Mouse (Mus musculus) hindbrain, embryonic 12.5 days (tissue): ENCODE measurements around the gene Cartpt. TPM values are rescaled to one million over a fixed set of nuclear protein-coding genes. Genes with fewer than 3 reads are reported as not detected.
A peak's percentile ranks its signal among the peaks of the same experiment; 100 is the strongest.
"Not testable (repeated sequence)": the region's sequence is repeated elsewhere in the genome, so short reads cannot be mapped to it uniquely, and the experiment has no call there.

ENCODE experiments used
- ATAC-seq: fragments of 200-750 bp; cut with Nextera tagmentation; 2 replicates; pipeline ENCODE4 v1.8.0; 2017; ENCODE audit warnings: moderate TSS enrichment; ENCODE audit not compliant: low FRiP score
- H3K27ac ChIP-seq: fragments of 300-500 bp; sonication (generic); 2 replicates; pipeline ENCODE4 v1.5.1; 2016; ENCODE audit warnings: mild to moderate bottlenecking
- H3K27me3 ChIP-seq: fragments of 300-500 bp; sonication (generic); 2 replicates; pipeline ENCODE4 v1.6.1; 2016; ENCODE audit warnings: mild to moderate bottlenecking
- H3K36me3 ChIP-seq: fragments of 300-500 bp; sonication (generic); 2 replicates; pipeline ENCODE4 v1.6.1; 2016; ENCODE audit warnings: mild to moderate bottlenecking
- H3K4me1 ChIP-seq: fragments of 300-500 bp; sonication (generic); 2 replicates; pipeline ENCODE4 v1.6.1; 2016
- H3K4me2 ChIP-seq: fragments of 300-500 bp; sonication (generic); replicated peaks from 2 replicates; pipeline ENCODE4 v1.6.1; 2016; ENCODE audit warnings: mild to moderate bottlenecking
- H3K4me3 ChIP-seq: fragments of 300-500 bp; sonication (generic); 2 replicates; pipeline ENCODE4 v1.5.1; 2016; ENCODE audit warnings: mild to moderate bottlenecking
- H3K9ac ChIP-seq: fragments of 300-500 bp; sonication (generic); 2 replicates; pipeline ENCODE4 v1.6.1; 2016; ENCODE audit warnings: mild to moderate bottlenecking, moderate library complexity
- H3K9me3 ChIP-seq: fragments of 300-500 bp; sonication (generic); replicated peaks from 2 replicates; pipeline ENCODE4 v1.6.1; 2016; ENCODE audit warnings: mild to moderate bottlenecking
- WGBS: fragments of 180-500 bp; shearing (Covaris S2); methylation state at CpG from one replicate; pipeline ENCODE4 v1.1.7; 2016; 5-methylcytosine and 5-hydroxymethylcytosine counted together
- polyA plus RNA-seq: library from polyadenylated mRNA; unstranded; fragments of >200 nt; fragmentation: Nextera tagmentation; extraction: Ambion mirVana; gene quantifications from 2 replicates; pipeline ENCODE4 v1.2.1, GENCODE M21; 2016

The Cartpt gene
- polyA plus RNA-seq, 1 experiment from 2014 or later, result 15.9 TPM

GRCm38 (mm10) chr13:99899670-99900556, 978 bp downstream of the Cartpt start:
- Histone ChIP-seq H3K4me1 (peaks cover 11% of the 10 kb centered on the region; the same call in 1 of the 2 replicates), H3K36me3 (no peaks in the 10 kb centered on the region), H3K9me3 (no peaks in the 10 kb centered on the region), H3K27me3 (peaks cover 47% of the 10 kb centered on the region), H3K9ac (peak overlapping the region; percentile 5), H3K4me2 (peak overlapping the region; percentile 69), H3K4me3 (peak overlapping the region; percentile 39), H3K27ac (no peak overlapping the region)
- peak; percentile 54 for ATAC-seq
- 6% methylated on average over 38 of the region's 38 CpGs for WGBS

DNA sequence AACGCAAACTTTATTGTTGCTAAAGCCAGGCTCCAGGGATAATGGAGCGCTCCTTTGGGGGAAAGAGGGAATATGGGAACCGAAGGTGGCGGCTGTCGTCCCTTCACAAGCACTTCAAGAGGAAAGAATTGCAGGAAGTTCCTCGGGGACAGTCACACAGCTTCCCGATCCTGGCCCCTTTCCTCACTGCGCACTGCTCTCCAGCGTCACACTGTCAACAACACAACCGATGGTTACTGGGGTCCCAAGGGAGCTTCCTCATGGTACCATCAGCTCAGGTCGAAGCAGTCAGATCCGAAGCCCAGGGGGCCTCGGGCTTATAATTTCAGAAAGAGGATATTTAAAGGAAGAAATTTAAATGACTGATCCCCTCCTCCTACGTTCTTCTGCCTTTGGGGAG, 2.1 kb downstream of the Cartpt start:
- Histone ChIP-seq H3K27ac (no peak overlapping the region), H3K27me3 (peaks cover 47% of the 10 kb centered on the region), H3K9ac (no peak overlapping the region), H3K36me3 (no peaks in the 10 kb centered on the region), H3K4me3 (no peak overlapping the region), H3K4me1 (peaks cover 11% of the 10 kb centered on the region; the same call in 1 of the 2 replicates), H3K4me2 (no peak overlapping the region), H3K9me3 (no peaks in the 10 kb centered on the region)
- ATAC-seq, result no peak
- 26% methylated on average over 14 of the region's 14 CpGs for WGBS

DNA sequence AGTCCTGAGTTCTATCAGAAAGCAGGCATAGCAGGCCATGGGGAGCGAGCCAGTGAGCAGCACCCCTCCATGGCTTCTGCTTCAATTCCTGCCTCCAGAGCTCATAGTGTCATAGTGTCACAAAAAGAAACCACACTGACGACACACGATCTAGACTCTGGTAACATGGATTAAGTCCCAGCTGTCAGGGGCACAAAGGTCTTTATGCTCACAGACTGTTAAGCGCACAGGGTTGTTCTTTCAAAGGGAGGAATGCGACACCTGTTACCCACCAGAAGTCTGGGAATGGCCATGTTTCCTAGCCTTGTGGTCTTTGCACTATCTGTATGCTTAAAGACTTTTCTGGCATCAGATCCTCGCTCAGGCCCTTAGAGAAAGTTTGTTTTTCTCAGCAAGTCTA, 15.3 kb downstream of the Cartpt start:
- H3K36me3 ChIP-seq, result no peaks in the 10 kb centered on the region
- no peak overlapping the region for H3K9ac ChIP-seq
- no peaks in the 10 kb centered on the region for H3K4me1 ChIP-seq
- no peaks in the 10 kb centered on the region for H3K9me3 ChIP-seq
- no peak overlapping the region for H3K4me2 ChIP-seq
- no peak for ATAC-seq
- no peak overlapping the region for H3K4me3 ChIP-seq
- H3K27me3 ChIP-seq, result no peaks in the 10 kb centered on the region
- WGBS, result 74% methylated on average over 6 of the region's 6 CpGs
- no peak overlapping the region for H3K27ac ChIP-seq

DNA sequence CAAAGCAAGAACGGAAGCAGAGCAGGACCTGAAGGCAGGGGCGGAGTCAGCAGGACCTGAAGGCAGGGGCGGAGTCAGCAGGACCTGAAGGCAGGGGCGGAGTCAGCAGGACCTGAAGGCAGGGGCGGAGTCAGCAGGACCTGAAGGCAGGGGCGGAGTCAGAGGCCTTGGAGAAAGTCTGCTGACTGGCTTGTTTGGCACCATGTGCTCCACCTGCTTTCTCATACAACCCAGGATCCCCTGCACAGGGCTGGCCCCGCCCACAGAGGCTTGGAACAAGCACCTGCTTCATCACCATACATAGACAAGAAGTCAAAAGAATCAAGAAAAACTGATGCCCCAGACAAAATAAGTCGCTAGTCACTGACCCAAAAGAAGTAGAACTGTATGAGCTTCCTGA, 19.1 kb downstream of the Cartpt start:
- WGBS, result 76% methylated on average over 8 of the region's 8 CpGs
- not testable (repeated sequence) for H3K9ac ChIP-seq

GRCm38 (mm10) chr13:99879696-99880095, 21.2 kb downstream of the Cartpt start:
- ATAC-seq, result no peak
- Histone ChIP-seq H3K9me3 (no peaks in the 10 kb centered on the region), H3K27me3 (no peaks in the 10 kb centered on the region), H3K4me3 (no peak overlapping the region), H3K4me1 (no peaks in the 10 kb centered on the region), H3K27ac (peak overlapping the region; percentile 12; the same call in 1 of the 2 replicates), H3K36me3 (no peaks in the 10 kb centered on the region), H3K9ac (no peak overlapping the region), H3K4me2 (no peak overlapping the region)
- 63% methylated on average over 10 of the region's 10 CpGs for WGBS

More for the DNA sequence above, 19.1 kb downstream of the Cartpt start:
- not testable (repeated sequence) for H3K27ac ChIP-seq, H3K4me2 ChIP-seq, H3K9me3 ChIP-seq, H3K4me3 ChIP-seq, ATAC-seq, H3K27me3 ChIP-seq, H3K4me1 ChIP-seq, H3K36me3 ChIP-seq

GRCm38 (mm10) chr13:99872059-99872458, 28.8 kb downstream of the Cartpt start:
- H3K4me2 ChIP-seq, result no peak overlapping the region
- H3K9me3 ChIP-seq, result peaks cover 9% of the 10 kb centered on the region
- no peak overlapping the region for H3K9ac ChIP-seq
- WGBS, result 76% methylated on average over 1 of the region's 1 CpGs
- no peak overlapping the region for H3K4me3 ChIP-seq
- no peaks in the 10 kb centered on the region for H3K36me3 ChIP-seq
- no peaks in the 10 kb centered on the region for H3K27me3 ChIP-seq
- no peaks in the 10 kb centered on the region for H3K4me1 ChIP-seq
- H3K27ac ChIP-seq, result no peak overlapping the region
- no peak for ATAC-seq

DNA sequence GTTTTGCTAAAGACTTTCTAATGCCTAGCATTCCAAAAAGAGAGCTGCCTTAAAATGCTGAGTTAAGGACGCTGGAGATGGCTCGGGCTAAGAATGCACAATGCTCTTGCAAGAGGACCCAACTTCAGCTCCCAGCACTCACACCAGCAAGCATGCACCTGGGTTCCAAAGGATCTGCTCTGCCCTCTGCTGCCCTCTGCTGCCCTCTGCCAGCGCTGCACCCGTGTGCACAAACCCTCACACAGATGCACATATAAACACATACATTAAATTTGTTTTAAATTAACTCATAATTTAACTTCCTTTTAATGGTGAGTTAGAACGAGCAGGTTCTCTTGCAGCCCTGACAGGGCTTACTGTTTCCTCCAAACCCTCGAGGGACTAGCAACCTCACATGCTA, 32.5 kb downstream of the Cartpt start:
- 93% methylated on average over 6 of the region's 6 CpGs for WGBS
- Histone ChIP-seq H3K4me3 (no peak overlapping the region), H3K4me1 (no peaks in the 10 kb centered on the region), H3K9me3 (peaks cover 9% of the 10 kb centered on the region), H3K27me3 (no peaks in the 10 kb centered on the region), H3K4me2 (no peak overlapping the region), H3K27ac (no peak overlapping the region), H3K9ac (no peak overlapping the region), H3K36me3 (no peaks in the 10 kb centered on the region)
- ATAC-seq, result no peak

DNA sequence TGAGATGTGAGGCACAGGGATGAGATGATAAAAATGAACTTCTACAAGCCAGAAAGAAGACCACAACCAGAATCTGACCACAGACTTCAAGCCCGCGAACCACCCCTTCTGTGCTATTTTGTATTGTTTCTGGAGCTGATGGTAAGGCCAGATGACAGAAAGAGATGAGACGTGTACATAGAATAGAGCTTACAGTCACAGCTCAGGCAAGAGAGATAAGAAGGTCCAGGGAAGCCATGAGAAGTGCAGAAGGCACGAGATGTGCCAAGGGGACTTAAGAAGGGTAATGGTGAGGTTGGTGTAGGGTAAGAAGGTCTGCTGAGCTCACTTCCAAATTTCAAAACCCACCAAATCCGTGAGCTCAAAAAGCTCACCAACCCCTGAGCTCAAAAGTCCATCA, 36.6 kb downstream of the Cartpt start:
- Histone ChIP-seq H3K4me1 (no peaks in the 10 kb centered on the region), H3K9me3 (peaks cover 9% of the 10 kb centered on the region; the same call in 1 of the 2 replicates), H3K4me3 (no peak overlapping the region), H3K4me2 (no peak overlapping the region), H3K9ac (no peak overlapping the region), H3K27me3 (no peaks in the 10 kb centered on the region), H3K27ac (no peak overlapping the region), H3K36me3 (no peaks in the 10 kb centered on the region)
- 88% methylated on average over 5 of the region's 5 CpGs for WGBS
- ATAC-seq, result no peak

DNA sequence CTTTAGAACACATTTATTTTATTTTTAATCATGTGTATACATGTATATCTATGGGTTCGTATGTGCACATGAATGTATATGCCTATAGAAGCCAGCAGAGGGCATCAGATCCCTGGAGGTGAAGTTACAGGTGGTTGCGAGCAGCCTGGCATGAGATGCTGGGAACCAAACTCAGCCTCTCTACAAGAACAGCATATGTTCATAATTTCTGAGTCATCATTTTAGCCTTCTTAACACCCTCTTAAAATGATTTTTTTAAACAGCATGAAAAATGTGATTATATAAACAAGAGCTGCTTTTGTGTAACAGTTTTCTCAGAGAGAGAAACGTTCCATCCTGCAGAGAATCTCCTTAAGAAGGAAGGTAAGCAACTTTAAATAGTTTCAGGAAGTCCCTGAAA, 40.2 kb downstream of the Cartpt start:
- H3K4me1 ChIP-seq, result no peaks in the 10 kb centered on the region
- 83% methylated on average over 3 of the region's 3 CpGs for WGBS
- no peaks in the 10 kb centered on the region for H3K36me3 ChIP-seq
- no peaks in the 10 kb centered on the region for H3K27me3 ChIP-seq
- H3K4me2 ChIP-seq, result no peak overlapping the region
- no peak overlapping the region for H3K27ac ChIP-seq
- H3K4me3 ChIP-seq, result no peak overlapping the region
- no peak overlapping the region for H3K9ac ChIP-seq
- no peak for ATAC-seq
- H3K9me3 ChIP-seq, result no peaks in the 10 kb centered on the region

- Histone ChIP-seq H3K27ac (no peak overlapping the region), H3K4me2 (no peak overlapping the region), H3K9me3 (no peaks in the 10 kb centered on the region), H3K4me1 (no peaks in the 10 kb centered on the region), H3K4me3 (no peak overlapping the region), H3K36me3 (no peaks in the 10 kb centered on the region), H3K9ac (no peak overlapping the region), H3K27me3 (no peaks in the 10 kb centered on the region)
- 15% methylated on average over 1 of the region's 1 CpGs for WGBS
- no peak for ATAC-seq
Measured at GRCm38 (mm10) chr13:99859082-99859481, 41.8 kb downstream of the Cartpt start.

GRCm38 (mm10) chr13:99857879-99858278, 43.0 kb downstream of the Cartpt start:
- Histone ChIP-seq H3K9ac (no peak overlapping the region), H3K4me1 (no peaks in the 10 kb centered on the region), H3K9me3 (no peaks in the 10 kb centered on the region), H3K27ac (no peak overlapping the region), H3K4me3 (no peak overlapping the region), H3K36me3 (no peaks in the 10 kb centered on the region), H3K27me3 (no peaks in the 10 kb centered on the region), H3K4me2 (no peak overlapping the region)
- WGBS, result 77% methylated on average over 2 of the region's 2 CpGs
- no peak for ATAC-seq

DNA sequence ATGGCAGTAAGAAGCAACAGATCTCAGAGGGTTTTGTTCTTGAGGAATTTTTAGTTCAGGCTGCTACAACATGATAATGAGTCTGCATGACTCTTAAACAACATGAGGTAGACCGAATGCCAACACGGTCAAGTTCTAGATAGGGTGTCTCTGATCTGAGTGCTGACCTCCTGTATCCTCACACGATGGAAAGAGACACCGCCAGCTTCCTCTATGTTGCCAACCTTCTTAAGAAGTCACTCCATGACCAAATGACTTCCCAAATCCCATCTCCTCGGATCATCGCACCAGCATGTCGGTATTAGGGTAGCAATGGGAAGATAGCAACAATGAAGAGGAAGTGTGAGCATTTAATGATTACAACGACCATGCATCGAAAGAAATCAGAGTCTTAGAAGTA, 43.6 kb downstream of the Cartpt start:
- Histone ChIP-seq H3K4me1 (no peaks in the 10 kb centered on the region), H3K4me2 (no peak overlapping the region), H3K36me3 (no peaks in the 10 kb centered on the region), H3K27ac (no peak overlapping the region), H3K9me3 (no peaks in the 10 kb centered on the region), H3K4me3 (no peak overlapping the region), H3K9ac (no peak overlapping the region), H3K27me3 (no peaks in the 10 kb centered on the region)
- WGBS, result 86% methylated on average over 9 of the region's 9 CpGs
- no peak for ATAC-seq

DNA sequence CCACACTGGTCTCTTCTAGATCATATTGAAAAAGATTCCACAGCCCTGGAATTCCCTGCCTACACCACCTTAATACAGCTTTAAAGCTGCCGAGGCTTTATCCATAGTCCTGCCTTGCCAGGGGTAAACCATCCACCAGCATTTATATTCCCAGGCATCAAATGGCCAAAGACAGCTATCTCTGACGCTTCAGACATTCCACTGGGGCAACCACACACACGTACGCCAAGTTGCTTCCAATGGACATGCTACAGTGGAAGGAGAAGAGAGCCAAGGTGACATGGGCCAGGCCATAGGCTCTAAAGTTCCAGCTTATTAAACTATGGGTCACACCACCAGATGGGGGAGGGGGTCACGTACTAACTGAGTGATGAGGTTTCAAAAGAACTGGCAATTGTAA, 45.7 kb downstream of the Cartpt start:
- no peak for ATAC-seq
- Histone ChIP-seq H3K4me1 (no peaks in the 10 kb centered on the region), H3K36me3 (no peaks in the 10 kb centered on the region), H3K27me3 (no peaks in the 10 kb centered on the region), H3K9ac (no peak overlapping the region), H3K9me3 (no peaks in the 10 kb centered on the region), H3K4me2 (no peak overlapping the region), H3K27ac (no peak overlapping the region), H3K4me3 (no peak overlapping the region)
- WGBS, result 89% methylated on average over 5 of the region's 5 CpGs
